Mouse (Mus musculus): ENCODE measurements around the gene Rcn3. TPM values are rescaled to one million over a fixed set of nuclear protein-coding genes. Genes with fewer than 3 reads are reported as not detected.
"Not testable (repeated sequence)": the region's sequence is repeated elsewhere in the genome, so short reads cannot be mapped to it uniquely, and the experiment has no call there.

Gene Rcn3
- polyA plus RNA-seq, 1 experiment, result 166 TPM

- TF ChIP-seq FOSL1 (IDR thresholded peaks at IDR 0.05; ENCODE audit: insufficient read depth, low read length, poor library complexity, severe bottlenecking), result no peak
- TF ChIP-seq CTCF (IDR thresholded peaks at IDR 0.05; ENCODE audit: control insufficient read depth, insufficient read depth, insufficient read length), result no peak
- TF ChIP-seq CEBPB (IDR thresholded peaks at IDR 0.05; ENCODE audit: low read depth), result no peak
- no peak for TF ChIP-seq MYOD1 (IDR thresholded peaks at IDR 0.05; ENCODE audit: control insufficient read depth, insufficient read length, low read depth)
- TF ChIP-seq MYOG (IDR thresholded peaks at IDR 0.05; ENCODE audit: control insufficient read depth, extremely low read depth, insufficient read length), result no peak
- TF ChIP-seq USF1 (IDR thresholded peaks at IDR 0.05; ENCODE audit: low read depth), result no peak
- TF ChIP-seq MAX (IDR thresholded peaks at IDR 0.05), result no peak
Measured at GRCm38 (mm10) chr7:45126147-45126843, 34.3 kb upstream of the Rcn3 start.

GRCm38 (mm10) chr7:45125649-45126048 lies 33.6 kb upstream of the Rcn3 start:
- H3K27me3 ChIP-seq (ENCODE audit: control insufficient read depth, insufficient read depth, insufficient read length), result not testable (repeated sequence)
- peaks cover 72% of the 10 kb centered on the region for H3K79me2 ChIP-seq (ENCODE audit: control insufficient read depth, insufficient read depth)
- peak overlapping the region; percentile 99 for H3ac ChIP-seq (ENCODE audit: control insufficient read depth, insufficient read length, low read depth)
- peaks cover 54% of the 10 kb centered on the region for H3K79me3 ChIP-seq (ENCODE audit: low read depth)
- peaks cover 68% of the 10 kb centered on the region for H3K36me3 ChIP-seq (ENCODE audit: control insufficient read depth, insufficient read depth)
- peak overlapping the region; percentile 95 for H3K4me3 ChIP-seq (ENCODE audit: insufficient read depth, poor library complexity, severe bottlenecking)

More at GRCm38 (mm10) chr7:45126147-45126843, 34.3 kb upstream of the Rcn3 start:
- peak overlapping the region; percentile 99 for H3ac ChIP-seq (ENCODE audit: control insufficient read depth, insufficient read length, low read depth)
- H3K4me3 ChIP-seq (ENCODE audit: insufficient read depth, poor library complexity, severe bottlenecking), result peak overlapping the region; percentile 95
- peaks cover 61% of the 10 kb centered on the region for H3K36me3 ChIP-seq (ENCODE audit: control insufficient read depth, insufficient read depth)
- H3K79me3 ChIP-seq (ENCODE audit: low read depth), result peaks cover 54% of the 10 kb centered on the region
- H3K27me3 ChIP-seq (ENCODE audit: control insufficient read depth, insufficient read depth, insufficient read length), result no peaks in the 10 kb centered on the region
- peaks cover 65% of the 10 kb centered on the region for H3K79me2 ChIP-seq (ENCODE audit: control insufficient read depth, insufficient read depth)

- no peak for TF ChIP-seq MYOG (IDR thresholded peaks at IDR 0.05; ENCODE audit: control insufficient read depth, extremely low read depth, insufficient read length)
- no peak for TF ChIP-seq FOSL1 (IDR thresholded peaks at IDR 0.05; ENCODE audit: insufficient read depth, low read length, poor library complexity, severe bottlenecking)
- TF ChIP-seq MYOD1 (IDR thresholded peaks at IDR 0.05; ENCODE audit: control insufficient read depth, insufficient read length, low read depth), result no peak
- TF ChIP-seq USF1 (IDR thresholded peaks at IDR 0.05; ENCODE audit: low read depth), result no peak
- no peak for TF ChIP-seq MAX (IDR thresholded peaks at IDR 0.05)
- no peak for TF ChIP-seq CEBPB (IDR thresholded peaks at IDR 0.05; ENCODE audit: low read depth)
- TF ChIP-seq CTCF (IDR thresholded peaks at IDR 0.05; ENCODE audit: control insufficient read depth, insufficient read depth, insufficient read length), result no peak
- peaks cover 54% of the 10 kb centered on the region for H3K79me3 ChIP-seq (ENCODE audit: low read depth)
- H3K4me3 ChIP-seq (ENCODE audit: insufficient read depth, poor library complexity, severe bottlenecking), result no peak overlapping the region
- H3K79me2 ChIP-seq (ENCODE audit: control insufficient read depth, insufficient read depth), result peaks cover 72% of the 10 kb centered on the region
- H3K27me3 ChIP-seq (ENCODE audit: control insufficient read depth, insufficient read depth, insufficient read length), result no peaks in the 10 kb centered on the region
- H3K36me3 ChIP-seq (ENCODE audit: control insufficient read depth, insufficient read depth), result peaks cover 73% of the 10 kb centered on the region
- peak overlapping the region; percentile 3 for H3ac ChIP-seq (ENCODE audit: control insufficient read depth, insufficient read length, low read depth)
Measured at GRCm38 (mm10) chr7:45125144-45125600, 33.2 kb upstream of the Rcn3 start.

GRCm38 (mm10) chr7:45124224-45125143 lies 32.5 kb upstream of the Rcn3 start, which contains the start of gene Rps11:
Gene Rps11 (minus strand): TSS chr7:45124439.
- TF ChIP-seq MYOG (IDR thresholded peaks at IDR 0.05; ENCODE audit: control insufficient read depth, extremely low read depth, insufficient read length), result no peak
- no peak for TF ChIP-seq FOSL1 (IDR thresholded peaks at IDR 0.05; ENCODE audit: insufficient read depth, low read length, poor library complexity, severe bottlenecking)
- no peak for TF ChIP-seq MYOD1 (IDR thresholded peaks at IDR 0.05; ENCODE audit: control insufficient read depth, insufficient read length, low read depth)
- peak; percentile 93 for TF ChIP-seq USF1 (IDR thresholded peaks at IDR 0.05; ENCODE audit: low read depth)
- TF ChIP-seq MAX (IDR thresholded peaks at IDR 0.05), result peak; percentile 99
- Histone ChIP-seq H3K79me3 (ENCODE audit: low read depth) (peaks cover 54% of the 10 kb centered on the region), H3K4me3 (ENCODE audit: insufficient read depth, poor library complexity, severe bottlenecking) (peak within 1 kb of the TSS; percentile 95), H3K27me3 (ENCODE audit: control insufficient read depth, insufficient read depth, insufficient read length) (no peaks in the 10 kb centered on the region), H3K36me3 (ENCODE audit: control insufficient read depth, insufficient read depth) (peaks cover 78% of the 10 kb centered on the region), H3K79me2 (ENCODE audit: control insufficient read depth, insufficient read depth) (peaks cover 72% of the 10 kb centered on the region), H3ac (ENCODE audit: control insufficient read depth, insufficient read length, low read depth) (peak within 1 kb of the TSS; percentile 99)

GRCm38 (mm10) chr7:45123186-45123570 lies 31.2 kb upstream of the Rcn3 start:
- peak overlapping the region; percentile 95 for H3K4me3 ChIP-seq (ENCODE audit: insufficient read depth, poor library complexity, severe bottlenecking)
- H3K79me2 ChIP-seq (ENCODE audit: control insufficient read depth, insufficient read depth), result peaks cover 68% of the 10 kb centered on the region
- peak overlapping the region; percentile 99 for H3ac ChIP-seq (ENCODE audit: control insufficient read depth, insufficient read length, low read depth)
- H3K79me3 ChIP-seq (ENCODE audit: low read depth), result peaks cover 52% of the 10 kb centered on the region
- TF ChIP-seq CEBPB (IDR thresholded peaks at IDR 0.05; ENCODE audit: low read depth), result no peak
- TF ChIP-seq MAX (IDR thresholded peaks at IDR 0.05), result peak; percentile 65
- no peaks in the 10 kb centered on the region for H3K27me3 ChIP-seq (ENCODE audit: control insufficient read depth, insufficient read depth, insufficient read length)
- peaks cover 87% of the 10 kb centered on the region for H3K36me3 ChIP-seq (ENCODE audit: control insufficient read depth, insufficient read depth)
